Mouse (Mus musculus): ENCODE results near the gene Rhag.

The Rhag gene

DNA sequence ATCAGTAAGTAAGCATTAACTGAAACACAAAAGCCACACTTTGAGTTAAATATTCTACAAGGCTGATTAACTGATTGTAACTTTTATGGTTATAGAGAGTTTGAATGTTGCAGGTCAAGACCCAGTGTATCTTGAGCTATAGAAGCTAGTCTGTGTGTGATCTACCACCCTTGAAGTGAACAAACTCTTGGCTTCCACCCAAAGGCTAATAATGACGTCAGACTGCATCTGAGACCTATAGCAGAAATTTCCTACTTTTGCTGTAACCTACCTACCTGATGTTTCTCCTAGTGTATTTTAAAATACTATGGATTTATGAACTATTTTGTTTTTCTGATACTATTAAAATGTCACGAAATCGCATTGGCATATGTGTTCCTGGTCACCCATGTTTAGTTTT is 63.8 kb downstream of the Rhag start:
- in situ Hi-C loops (cut with MboI, MseI): no loop called here

DNA sequence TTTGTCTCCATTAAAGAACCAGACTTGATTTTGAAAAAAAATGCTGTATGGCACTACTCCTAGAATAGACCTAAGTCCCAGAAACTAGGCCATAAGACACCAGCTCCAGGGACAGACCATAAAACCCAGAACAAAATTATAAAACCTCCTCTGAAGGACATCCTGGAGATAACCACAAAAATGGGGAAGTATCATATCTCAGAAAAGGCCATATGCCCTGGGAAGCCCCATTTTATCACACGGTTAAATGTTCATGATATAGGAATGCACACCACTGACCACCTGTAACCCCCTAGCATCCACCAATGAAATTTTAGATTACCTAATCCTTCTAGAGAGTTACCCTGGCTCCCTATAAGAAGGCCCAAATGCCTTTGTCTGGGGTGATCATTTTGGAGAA is 64.6 kb downstream of the Rhag start:
- in situ Hi-C loops (cut with MboI, MseI): no loop called here

DNA sequence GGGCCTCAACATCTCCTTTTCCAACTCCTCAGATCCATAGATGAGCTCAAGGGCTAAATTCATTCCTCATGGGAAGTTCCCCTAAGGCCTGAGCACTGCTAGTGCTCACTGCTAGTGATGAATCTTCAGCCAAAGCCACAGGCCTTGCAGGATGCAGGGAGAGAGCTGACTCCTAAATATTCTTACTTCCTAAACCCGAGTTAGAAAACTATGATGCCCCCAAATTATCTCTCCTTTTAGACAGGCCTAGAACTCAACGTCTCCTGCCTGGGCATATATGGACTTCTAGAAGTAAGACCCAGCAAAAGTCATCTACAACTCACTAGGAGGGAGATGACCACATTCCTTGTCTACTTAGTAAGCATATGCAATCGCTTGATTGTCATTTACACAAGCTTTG is 66.8 kb downstream of the Rhag start:
- in situ Hi-C loops (cut with MboI, MseI): no loop called here

DNA sequence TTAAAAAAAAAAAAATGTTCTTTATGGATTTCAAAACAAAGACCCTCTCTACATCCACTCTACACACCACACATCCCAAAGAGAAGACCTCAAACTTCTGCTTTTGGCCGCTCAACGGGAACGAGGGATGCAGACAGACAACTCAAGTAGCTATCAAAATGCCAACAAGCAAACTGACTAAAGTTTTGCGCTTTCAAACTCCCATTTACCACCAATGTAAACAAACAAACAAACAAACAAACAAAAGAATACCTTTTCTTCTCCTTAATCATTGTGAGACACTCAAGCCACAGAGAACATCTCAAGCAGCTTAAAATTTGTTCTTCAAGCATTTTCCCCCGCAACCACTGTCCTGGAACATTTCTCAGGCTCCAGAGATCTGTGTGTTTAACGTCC is 68.6 kb downstream of the Rhag start:
- in situ Hi-C loops (cut with MboI, MseI): no loop called here

DNA sequence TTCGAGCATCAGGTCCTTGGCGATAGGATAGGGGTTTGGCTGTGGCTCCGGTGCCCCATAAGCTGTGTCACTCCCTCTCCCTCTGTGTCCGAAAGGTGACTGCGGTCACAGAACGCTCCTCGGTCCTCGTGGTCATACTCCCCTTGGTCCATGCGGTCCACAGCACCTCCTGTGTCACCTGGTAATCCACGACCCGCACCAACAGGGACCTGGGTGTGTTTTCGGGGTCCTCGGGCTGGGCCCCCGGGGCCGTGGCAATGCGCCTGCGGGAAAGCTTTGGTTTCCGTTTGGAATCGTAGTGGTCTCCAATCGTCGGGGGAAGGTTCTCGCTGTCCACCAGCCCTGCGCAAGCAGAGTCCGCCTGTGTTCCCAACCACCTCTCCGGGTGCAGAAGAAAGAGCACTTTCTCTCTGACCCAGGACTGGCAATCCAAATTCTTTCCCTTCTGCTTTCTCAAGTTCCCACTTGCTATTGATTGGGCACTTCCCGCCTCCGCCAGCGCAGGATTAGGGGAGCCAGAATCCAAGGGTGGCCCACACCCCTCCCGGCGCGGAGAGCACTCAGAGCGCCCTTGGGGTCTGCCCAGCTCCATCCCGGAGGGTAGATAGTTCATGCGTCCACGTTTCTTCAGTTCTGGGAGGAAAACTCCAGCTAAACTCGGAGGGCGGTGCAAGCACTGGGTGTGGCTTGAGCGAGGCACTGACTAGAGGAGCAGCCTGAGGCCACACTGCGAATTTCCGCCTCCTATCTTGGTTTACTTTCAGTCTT is 69.2 kb downstream of the Rhag start, which contains the start of gene 9130008F23Rik:
TSS of gene 9130008F23Rik (minus strand) at position 636 of the 768 bp plus-strand sequence.
- in situ Hi-C loops (cut with MboI, MseI): no loop called here

DNA sequence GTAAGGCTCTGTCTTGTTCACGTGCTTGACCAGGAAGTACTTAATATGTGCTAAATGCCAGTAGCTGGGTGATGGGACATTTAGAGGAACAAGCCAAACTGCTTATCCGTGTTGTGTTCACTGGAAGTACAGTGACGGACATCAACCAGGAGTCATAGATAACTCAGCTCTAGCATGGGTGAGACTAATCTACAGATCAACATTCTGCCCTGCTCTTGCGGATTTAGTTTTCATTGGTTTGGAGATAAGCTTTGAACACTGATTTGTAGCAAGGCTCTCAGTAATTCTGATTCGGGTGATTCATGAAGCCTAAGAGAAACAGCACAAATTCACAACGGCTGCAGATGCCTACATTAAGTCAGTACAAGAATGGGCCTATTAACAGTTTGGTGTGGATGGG is 71.2 kb downstream of the Rhag start:
- in situ Hi-C loops (cut with MboI, MseI): no loop called here

DNA sequence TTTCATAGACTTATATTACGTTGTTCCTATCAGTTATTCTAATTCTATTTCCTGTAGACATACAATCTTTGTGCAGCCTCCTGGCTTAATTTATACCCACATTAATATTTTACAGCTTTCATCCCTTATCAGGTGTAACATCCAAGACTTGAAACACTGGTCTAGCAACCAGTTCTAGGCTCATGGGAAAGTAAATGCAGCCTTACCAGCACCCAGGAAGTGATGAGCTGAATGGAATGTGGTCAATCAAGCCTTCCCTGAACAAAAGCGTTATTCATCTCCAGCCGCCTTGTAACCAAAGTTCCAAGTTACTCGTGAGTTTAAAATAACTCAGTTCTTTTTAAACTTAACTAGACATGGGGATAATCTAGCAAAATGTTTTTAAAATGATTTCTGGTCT is 74.2 kb downstream of the Rhag start:
- in situ Hi-C loops (cut with MboI, MseI): no loop called here

DNA sequence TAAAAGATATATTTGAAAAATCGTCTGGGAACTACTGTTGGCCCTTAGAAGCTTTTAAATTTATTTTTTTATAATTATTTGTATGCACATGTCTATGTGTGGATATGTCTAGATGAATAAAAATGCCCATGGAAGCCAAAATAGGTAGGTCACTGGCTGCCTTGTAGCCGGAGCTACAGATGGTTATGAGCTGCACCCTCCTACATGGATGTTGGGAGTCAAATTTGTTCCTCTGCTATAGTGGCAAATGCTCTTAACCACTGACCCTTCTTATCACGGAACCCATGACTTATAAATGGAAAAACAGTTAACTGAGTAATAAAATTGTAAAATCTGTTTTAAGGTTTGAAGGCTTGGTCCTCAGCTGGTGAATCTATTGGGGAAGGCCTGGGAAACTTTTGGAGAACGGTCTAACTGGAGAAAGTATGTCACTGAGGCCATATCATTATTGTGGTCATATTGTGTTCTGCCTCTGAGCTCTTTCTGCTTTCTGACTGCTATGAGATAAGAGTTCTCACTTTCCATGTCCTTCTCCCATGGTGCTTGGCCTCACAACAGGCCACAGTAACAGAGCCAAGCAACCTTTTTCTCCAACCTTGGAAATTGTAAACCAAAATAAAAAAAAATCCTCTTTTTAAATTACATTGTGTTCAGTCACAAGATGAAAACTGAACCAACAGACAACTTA is 77.1 kb downstream of the Rhag start:
- in situ Hi-C loops (cut with MboI, MseI): no loop called here

All from T-helper 2 cell (primary cell).